ENCODE assay signal across 7 mouse cellular contexts in the genomic region with DNA sequence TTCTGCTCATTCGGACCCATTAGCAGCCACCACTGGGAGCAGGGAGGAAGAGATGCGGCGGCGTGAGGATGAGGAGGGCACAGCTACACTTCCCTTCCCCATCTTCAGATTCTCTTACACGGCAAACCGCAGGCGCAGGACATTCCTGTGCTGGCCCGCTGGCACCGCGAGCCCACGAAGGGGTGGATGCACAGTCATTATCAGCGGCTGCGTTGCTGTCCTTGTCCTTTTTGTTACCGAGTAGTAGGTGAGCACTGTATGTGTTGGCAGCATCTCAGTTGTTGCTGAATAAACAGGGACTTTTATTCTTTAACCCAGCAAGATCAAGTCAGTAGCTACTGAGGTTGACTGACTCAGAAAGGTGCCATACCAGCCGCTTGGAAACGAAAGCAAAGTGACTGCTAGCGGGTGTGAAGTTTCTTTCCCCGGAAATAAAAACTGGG. TPM values are rescaled to one million over a fixed set of nuclear protein-coding genes. Genes with fewer than 3 reads are reported as not detected.
DNase-seq lines count a peak whose midpoint lies in the region; ATAC-seq and TF ChIP-seq lines count a peak whose summit lies in the region.

No protein-coding gene starts in this region.

- H3K36me3 ChIP-seq in heart, embryonic 15.5 days: no peaks in the 10 kb centered on the region
- no peaks in the 10 kb centered on the region for H3K36me3 ChIP-seq in limb, embryonic 13.5 days
- H3K36me3 ChIP-seq in midbrain, postnatal 0 days (ENCODE audit: insufficient read depth, low read length): no peaks in the 10 kb centered on the region

- no peak overlapping the region for H3K27ac ChIP-seq in heart, embryonic 15.5 days
- H3K27ac ChIP-seq in limb, embryonic 13.5 days: no peak overlapping the region
- H3K27ac ChIP-seq in midbrain, postnatal 0 days (ENCODE audit: low read depth, low read length): no peak overlapping the region

- no peaks in the 10 kb centered on the region for H3K27me3 ChIP-seq in heart, embryonic 15.5 days
- peaks cover 10% of the 10 kb centered on the region; the same call in 1 of the 2 replicates for H3K27me3 ChIP-seq in limb, embryonic 13.5 days
- no peaks in the 10 kb centered on the region for H3K27me3 ChIP-seq in midbrain, postnatal 0 days (ENCODE audit: insufficient read depth, low read length)

- H3K4me1 ChIP-seq in heart, embryonic 15.5 days (replicated peaks): 0 out of 2 replicates have a peak, but pooled peaks cover 5% of the 10 kb centered on the region
- peaks cover 9% of the 10 kb centered on the region for H3K4me1 ChIP-seq in limb, embryonic 13.5 days
- no peaks in the 10 kb centered on the region for H3K4me1 ChIP-seq in midbrain, postnatal 0 days (ENCODE audit: insufficient read depth, low read length)

- TF ChIP-seq CTCF in midbrain, postnatal 0 days (IDR thresholded peaks at IDR 0.05): no peak

- peak overlapping the region; percentile 53 for H3K4me3 ChIP-seq in heart, embryonic 15.5 days
- peak overlapping the region; percentile 33 for H3K4me3 ChIP-seq in limb, embryonic 13.5 days
- H3K4me3 ChIP-seq in midbrain, postnatal 0 days (ENCODE audit: low read depth, low read length): peak overlapping the region; percentile 1; the same call in 1 of the 2 replicates

- H3K4me2 ChIP-seq in heart, embryonic 15.5 days: peak overlapping the region; percentile 79
- H3K4me2 ChIP-seq in limb, embryonic 13.5 days (replicated peaks): peak overlapping the region; percentile 63
- H3K4me2 ChIP-seq in midbrain, postnatal 0 days (ENCODE audit: low read depth, low read length, poor library complexity, severe bottlenecking): peak overlapping the region; percentile 19

- ATAC-seq in heart, embryonic 15.5 days (replicated peaks; ENCODE audit: insufficient number of reproducible peaks, insufficient read depth, low FRiP score, low read depth): 0 out of 2 replicates have a peak, but pooled peaks have one; percentile 35
- ATAC-seq in limb, embryonic 13.5 days (ENCODE audit: low FRiP score, low read depth): no peak
- ATAC-seq in midbrain, postnatal 0 days (ENCODE audit: low FRiP score): no peak

- H3K9ac ChIP-seq in heart, embryonic 15.5 days: 0 out of 2 replicates have a peak overlapping the region, but pooled peaks have one; percentile 4
- H3K9ac ChIP-seq in limb, embryonic 13.5 days: 0 out of 2 replicates have a peak overlapping the region, but pooled peaks have one; percentile 25
- H3K9ac ChIP-seq in midbrain, postnatal 0 days (replicated peaks; ENCODE audit: low read length, poor library complexity, severe bottlenecking): no peak overlapping the region

- peak; percentile 83 for DNase-seq in CD4-positive, CD25-positive, alpha-beta regulatory T cell, adult 2 months (ENCODE audit: low read depth, low spot score)
- DNase-seq in Muller cell, postnatal 12 days (ENCODE audit: inconsistent ontology term): peak; percentile 14
- no peak for DNase-seq in midbrain, postnatal 0 days (ENCODE audit: low spot score)
- no peak for DNase-seq in left cerebral cortex, adult 8-10 months (ENCODE audit: low spot score in 2 of 2)
- DNase-seq in ovary, postnatal 10 days (ENCODE audit: low spot score): no peak

- WGBS in heart, embryonic 15.5 days: 17% methylated on average over 18 of the region's 18 CpGs
- WGBS in limb, embryonic 13.5 days: 37% methylated on average over 18 of the region's 18 CpGs
- 60% methylated on average over 18 of the region's 18 CpGs for WGBS in midbrain, postnatal 0 days

- H3K9me3 ChIP-seq in heart, embryonic 15.5 days (replicated peaks): no peaks in the 10 kb centered on the region
- H3K9me3 ChIP-seq in limb, embryonic 13.5 days: no peaks in the 10 kb centered on the region
- H3K9me3 ChIP-seq in midbrain, postnatal 0 days (ENCODE audit: low read length): no peaks in the 10 kb centered on the region

RNA-seq across cellular contexts. Expression of a gene that starts 13.8 kb away (rescaled TPM):
- 400 and 494 TPM in 2 replicates for polyA plus RNA-seq in heart, embryonic 15.5 days (2015; fragmentation: Nextera tagmentation; extraction: Ambion mirVana)
- 859 and 861 TPM in 2 replicates for polyA plus RNA-seq in limb, embryonic 13.5 days (2015; fragmentation: Nextera tagmentation; extraction: Ambion mirVana)
- 133 and 184 TPM in 2 replicates for total RNA-seq in midbrain, postnatal 0 days (2014; rRNA removed)
- polyA plus RNA-seq in midbrain, postnatal 0 days (2015; fragmentation: Nextera tagmentation; extraction: Ambion mirVana): 616 and 676 TPM in 2 replicates
- total RNA-seq in left cerebral cortex, adult 8-10 months (2022): 100 to 1,000 TPM; 276 to 318 (median 297) TPM

Comparison
In these comparisons a context has a peak if more than half of its experiments do, and no peak if none do; other contexts are left out.
1. DNase-seq: peak in CD4-positive, CD25-positive, alpha-beta regulatory T cell, adult 2 months (single experiment) and Muller cell, postnatal 12 days (single experiment); none in midbrain, postnatal 0 days (single experiment), left cerebral cortex, adult 8-10 months (0 of 2) and ovary, postnatal 10 days (single experiment).
2. H3K4me2 ChIP-seq: peak in every context shown above with its lines; median percentile 79 in heart, embryonic 15.5 days; 63 in limb, embryonic 13.5 days; 19 in midbrain, postnatal 0 days.
3. H3K4me3 ChIP-seq: peak in every context shown above with its lines; median percentile 53 in heart, embryonic 15.5 days; 33 in limb, embryonic 13.5 days; 1 in midbrain, postnatal 0 days.